Mouse (Mus musculus): ENCODE measurements around the gene Mak. TPM values are rescaled to one million over a fixed set of nuclear protein-coding genes. Genes with fewer than 3 reads are reported as not detected.
A peak's percentile ranks its signal among the peaks of the same experiment; 100 is the strongest.

Mak gene
- polyA plus RNA-seq, 1 experiment from 2014 or later, result 1.2 TPM

GRCm38 (mm10) chr13:41047280-41047679 lies 32.2 kb downstream of the Mak start:
- Histone ChIP-seq H3K27me3 (no peaks in the 10 kb centered on the region), H3K27ac (no peak overlapping the region), H3K4me2 (no peak overlapping the region), H3K4me1 (replicated peaks) (no peaks in the 10 kb centered on the region), H3K9ac (no peak overlapping the region), H3K36me3 (no peaks in the 10 kb centered on the region), H3K4me3 (no peak overlapping the region), H3K9me3 (no peaks in the 10 kb centered on the region)
- ATAC-seq (ENCODE audit: low FRiP score), result no peak
- WGBS, result 86% methylated on average over 6 of the region's 6 CpGs

- no peaks in the 10 kb centered on the region for H3K4me1 ChIP-seq (replicated peaks)
- no peaks in the 10 kb centered on the region for H3K9me3 ChIP-seq
- no peak overlapping the region for H3K4me3 ChIP-seq
- no peaks in the 10 kb centered on the region for H3K36me3 ChIP-seq
- 91% methylated on average over 8 of the region's 8 CpGs for WGBS
- ATAC-seq (ENCODE audit: low FRiP score), result no peak
- no peak overlapping the region for H3K9ac ChIP-seq
- H3K27me3 ChIP-seq, result no peaks in the 10 kb centered on the region
- no peak overlapping the region for H3K27ac ChIP-seq
- H3K4me2 ChIP-seq, result no peak overlapping the region
These were observed 33.6 kb downstream of the Mak start for GRCm38 (mm10) chr13:41045901-41046300.

GRCm38 (mm10) chr13:41042511-41042910 lies 37.0 kb downstream of the Mak start:
- H3K9ac ChIP-seq, result no peak overlapping the region
- no peak overlapping the region for H3K27ac ChIP-seq
- no peaks in the 10 kb centered on the region for H3K9me3 ChIP-seq
- no peak overlapping the region for H3K4me2 ChIP-seq
- no peaks in the 10 kb centered on the region for H3K36me3 ChIP-seq
- 92% methylated on average over 4 of the region's 4 CpGs for WGBS
- no peaks in the 10 kb centered on the region for H3K4me1 ChIP-seq (replicated peaks)
- H3K27me3 ChIP-seq, result no peaks in the 10 kb centered on the region
- H3K4me3 ChIP-seq, result no peak overlapping the region
- no peak for ATAC-seq (ENCODE audit: low FRiP score)

- H3K36me3 ChIP-seq, result no peaks in the 10 kb centered on the region
- 84% methylated on average over 5 of the region's 5 CpGs for WGBS
- no peak overlapping the region for H3K4me2 ChIP-seq
- no peak overlapping the region for H3K27ac ChIP-seq
- H3K4me1 ChIP-seq (replicated peaks), result no peaks in the 10 kb centered on the region
- no peaks in the 10 kb centered on the region for H3K27me3 ChIP-seq
- no peak for ATAC-seq (ENCODE audit: low FRiP score)
- H3K9me3 ChIP-seq, result no peaks in the 10 kb centered on the region
- H3K4me3 ChIP-seq, result no peak overlapping the region
- no peak overlapping the region for H3K9ac ChIP-seq
These were observed 49.4 kb downstream of the Mak start for GRCm38 (mm10) chr13:41030098-41030497.

GRCm38 (mm10) chr13:41022099-41022498 lies 57.4 kb downstream of the Mak start:
- ATAC-seq (ENCODE audit: low FRiP score), result no peak
- no peaks in the 10 kb centered on the region for H3K9me3 ChIP-seq
- no peak overlapping the region for H3K4me3 ChIP-seq
- H3K4me1 ChIP-seq (replicated peaks), result peaks cover 11% of the 10 kb centered on the region
- H3K4me2 ChIP-seq, result no peak overlapping the region
- 91% methylated on average over 13 of the region's 13 CpGs for WGBS
- no peaks in the 10 kb centered on the region for H3K27me3 ChIP-seq
- peaks cover 53% of the 10 kb centered on the region for H3K36me3 ChIP-seq
- no peak overlapping the region for H3K27ac ChIP-seq
- no peak overlapping the region for H3K9ac ChIP-seq

GRCm38 (mm10) chr13:41021607-41022006 lies 57.9 kb downstream of the Mak start:
- H3K9me3 ChIP-seq, result no peaks in the 10 kb centered on the region
- H3K4me3 ChIP-seq, result no peak overlapping the region
- peaks cover 53% of the 10 kb centered on the region for H3K36me3 ChIP-seq
- H3K4me2 ChIP-seq, result no peak overlapping the region
- no peak overlapping the region for H3K9ac ChIP-seq
- H3K27ac ChIP-seq, result no peak overlapping the region
- H3K27me3 ChIP-seq, result no peaks in the 10 kb centered on the region
- WGBS, result 89% methylated on average over 6 of the region's 6 CpGs
- no peak for ATAC-seq (ENCODE audit: low FRiP score)
- H3K4me1 ChIP-seq (replicated peaks), result peaks cover 16% of the 10 kb centered on the region

GRCm38 (mm10) chr13:41020494-41020893 lies 59.0 kb downstream of the Mak start:
- no peak overlapping the region for H3K4me3 ChIP-seq
- H3K36me3 ChIP-seq, result peaks cover 53% of the 10 kb centered on the region
- H3K9me3 ChIP-seq, result no peaks in the 10 kb centered on the region
- peaks cover 19% of the 10 kb centered on the region for H3K4me1 ChIP-seq (replicated peaks)
- H3K27me3 ChIP-seq, result no peaks in the 10 kb centered on the region
- no peak for ATAC-seq (ENCODE audit: low FRiP score)
- WGBS, result 79% methylated on average over 7 of the region's 7 CpGs
- H3K9ac ChIP-seq, result no peak overlapping the region
- no peak overlapping the region for H3K27ac ChIP-seq
- no peak overlapping the region for H3K4me2 ChIP-seq

GRCm38 (mm10) chr13:41018756-41019591 lies 60.5 kb downstream of the Mak start:
- WGBS, result 93% methylated on average over 13 of the region's 13 CpGs
- no peak overlapping the region for H3K4me3 ChIP-seq
- no peaks in the 10 kb centered on the region for H3K9me3 ChIP-seq
- H3K9ac ChIP-seq, result no peak overlapping the region
- no peak overlapping the region for H3K27ac ChIP-seq
- ATAC-seq (ENCODE audit: low FRiP score), result no peak
- H3K27me3 ChIP-seq, result no peaks in the 10 kb centered on the region
- H3K4me1 ChIP-seq (replicated peaks), result peaks cover 22% of the 10 kb centered on the region
- H3K4me2 ChIP-seq, result no peak overlapping the region
- peaks cover 53% of the 10 kb centered on the region for H3K36me3 ChIP-seq

- no peak overlapping the region for H3K4me2 ChIP-seq
- 0 out of 2 replicates have a peak overlapping the region, but pooled peaks have one; percentile 39 for H3K9ac ChIP-seq
- peaks cover 22% of the 10 kb centered on the region for H3K4me1 ChIP-seq (replicated peaks)
- H3K36me3 ChIP-seq, result peaks cover 52% of the 10 kb centered on the region
- ATAC-seq (ENCODE audit: low FRiP score), result no peak
- H3K27me3 ChIP-seq, result no peaks in the 10 kb centered on the region
- no peak overlapping the region for H3K4me3 ChIP-seq
- 96% methylated on average over 9 of the region's 9 CpGs for WGBS
- H3K9me3 ChIP-seq, result no peaks in the 10 kb centered on the region
- H3K27ac ChIP-seq, result no peak overlapping the region
These were observed 61.3 kb downstream of the Mak start for GRCm38 (mm10) chr13:41018236-41018635.

GRCm38 (mm10) chr13:41017832-41018231 lies 61.7 kb downstream of the Mak start:
- Histone ChIP-seq H3K9me3 (no peaks in the 10 kb centered on the region), H3K4me1 (replicated peaks) (peaks cover 22% of the 10 kb centered on the region), H3K27ac (no peak overlapping the region), H3K9ac (peak overlapping the region; percentile 74; the same call in 1 of the 2 replicates), H3K4me3 (no peak overlapping the region), H3K4me2 (peak overlapping the region; percentile 63), H3K27me3 (no peaks in the 10 kb centered on the region), H3K36me3 (peaks cover 53% of the 10 kb centered on the region)
- WGBS, result 86% methylated on average over 4 of the region's 4 CpGs
- no peak for ATAC-seq (ENCODE audit: low FRiP score)

GRCm38 (mm10) chr13:41016797-41017405 lies 62.6 kb downstream of the Mak start:
- Histone ChIP-seq H3K4me3 (peak overlapping the region; percentile 55), H3K27ac (peak overlapping the region; percentile 85), H3K36me3 (peaks cover 56% of the 10 kb centered on the region), H3K9ac (peak overlapping the region; percentile 74), H3K4me2 (peak overlapping the region; percentile 63), H3K9me3 (no peaks in the 10 kb centered on the region), H3K27me3 (no peaks in the 10 kb centered on the region), H3K4me1 (replicated peaks) (peaks cover 22% of the 10 kb centered on the region)
- WGBS, result 30% methylated on average over 12 of the region's 12 CpGs
- peak; percentile 29; the same call in 1 of the 2 replicates for ATAC-seq (ENCODE audit: low FRiP score)

- peaks cover 57% of the 10 kb centered on the region for H3K36me3 ChIP-seq
- H3K27me3 ChIP-seq, result no peaks in the 10 kb centered on the region
- H3K27ac ChIP-seq, result peak within 1 kb of the TSS; percentile 85
- H3K4me1 ChIP-seq (replicated peaks), result peaks cover 22% of the 10 kb centered on the region
- no peaks in the 10 kb centered on the region for H3K9me3 ChIP-seq
- peak; percentile 98 for ATAC-seq (ENCODE audit: low FRiP score)
- H3K4me2 ChIP-seq, result peak within 1 kb of the TSS; percentile 63
- H3K4me3 ChIP-seq, result peak within 1 kb of the TSS; percentile 55
- WGBS, result under 1% methylated on average over 43 of the region's 43 CpGs
- peak within 1 kb of the TSS; percentile 74 for H3K9ac ChIP-seq
These were observed 63.5 kb downstream of the Mak start, which contains the start of gene Tmem14c for GRCm38 (mm10) chr13:41015829-41016634. TSS of gene Tmem14c (plus strand) at chr13:41016292.

Measured in hindbrain, embryonic 13.5 days (tissue).